Mouse (Mus musculus) forelimb bud, embryonic 11.5 days (tissue): Measurements from ENCODE around the gene Zbtb41.
"Not testable (repeated sequence)": the region's sequence is repeated elsewhere in the genome, so short reads cannot be mapped to it uniquely, and the experiment has no call there.

ENCODE experiments used
- DNase-seq: peaks from one replicate; pipeline ENCODE4 v3.0.0-alpha.2; 2012; ENCODE audit warnings: low read depth, low spot score

The Zbtb41 gene

GRCm38 (mm10) chr1:139421875-139422791, at the start of gene Zbtb41:
Gene Zbtb41, plus strand, starts transcription at chr1:139422288.
- peak; percentile 92 for DNase-seq

GRCm38 (mm10) chr1:139375900-139376299, 46.2 kb upstream of the Zbtb41 start:
- DNase-seq: no peak

- DNase-seq: peak; percentile 8
Observed at GRCm38 (mm10) chr1:139376638-139377286, 45.3 kb upstream of the Zbtb41 start, which contains the start of gene Crb1. Gene Crb1, minus strand, starts transcription at chr1:139377100.

- no peak for DNase-seq
Observed at GRCm38 (mm10) chr1:139378861-139379620, 43.0 kb upstream of the Zbtb41 start.

GRCm38 (mm10) chr1:139379621-139379984, 42.5 kb upstream of the Zbtb41 start:
- DNase-seq: no peak

- no peak for DNase-seq
Observed at GRCm38 (mm10) chr1:139391747-139392146, 30.3 kb upstream of the Zbtb41 start.

- DNase-seq: no peak
Observed at GRCm38 (mm10) chr1:139396589-139396988, 25.5 kb upstream of the Zbtb41 start.

GRCm38 (mm10) chr1:139405766-139406165, 16.3 kb upstream of the Zbtb41 start:
- no peak for DNase-seq

GRCm38 (mm10) chr1:139407701-139408100, 14.4 kb upstream of the Zbtb41 start:
- DNase-seq: no peak

- not testable (repeated sequence) for DNase-seq
Observed at GRCm38 (mm10) chr1:139412365-139412764, 9.7 kb upstream of the Zbtb41 start.

GRCm38 (mm10) chr1:139413465-139413864, 8.6 kb upstream of the Zbtb41 start:
- DNase-seq: no peak

GRCm38 (mm10) chr1:139421521-139421874, 590 bp upstream of the Zbtb41 start:
- DNase-seq: no peak

GRCm38 (mm10) chr1:139422941-139423340, 853 bp downstream of the Zbtb41 start:
- peak; percentile 10 for DNase-seq

GRCm38 (mm10) chr1:139423931-139424330, 1.8 kb downstream of the Zbtb41 start:
- DNase-seq: no peak

- DNase-seq: no peak
Observed at GRCm38 (mm10) chr1:139425006-139425405, 2.9 kb downstream of the Zbtb41 start.

GRCm38 (mm10) chr1:139438373-139438772, 16.3 kb downstream of the Zbtb41 start:
- peak; percentile 59 for DNase-seq

- not testable (repeated sequence) for DNase-seq
Observed at GRCm38 (mm10) chr1:139443103-139443502, 21.0 kb downstream of the Zbtb41 start.

GRCm38 (mm10) chr1:139454340-139455225, 32.5 kb downstream of the Zbtb41 start, which contains the start of gene Aspm:
Gene Aspm, plus strand, starts transcription at chr1:139454772.
- peak; percentile 97 for DNase-seq

GRCm38 (mm10) chr1:139455226-139455869, 33.3 kb downstream of the Zbtb41 start:
- DNase-seq: peak; percentile 26

GRCm38 (mm10) chr1:139460807-139461206, 38.7 kb downstream of the Zbtb41 start:
- no peak for DNase-seq
